Comparison of ENCODE assay signal across 17 mouse cellular contexts in the genomic region with DNA sequence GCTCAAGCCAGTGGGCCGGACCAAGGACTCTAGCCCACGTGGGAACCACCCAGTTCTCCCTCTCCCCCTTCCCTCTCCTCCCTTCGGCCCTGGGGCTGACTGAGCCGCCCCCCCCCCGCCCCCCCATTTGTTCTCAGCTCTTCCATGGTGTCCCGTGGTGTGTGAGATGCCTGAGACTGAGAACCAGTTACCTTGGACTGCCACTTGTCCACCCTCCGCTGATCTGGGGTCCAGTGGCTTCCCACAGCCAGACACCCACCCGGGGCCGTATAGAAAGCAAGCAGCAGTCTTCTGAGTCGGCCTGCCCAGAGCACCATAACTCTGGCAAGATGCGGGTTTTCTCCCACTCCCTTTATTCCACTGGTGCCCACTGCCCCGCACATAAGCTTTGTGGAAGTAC.
DNase-seq lines count a peak whose midpoint lies in the region; ATAC-seq and TF ChIP-seq lines count a peak whose summit lies in the region.
"Had no signal": no experiment of that assay in that cellular context is flagged by ENCODE, and none has a peak within 500 bp of the region (broad histone marks: within the 10 kb centered on the region; RNA-seq: fewer than 3 reads in every experiment).

No protein-coding gene starts in this region.

- ATAC-seq in heart, embryonic 12.5 days (ENCODE audit: insufficient number of reproducible peaks, low FRiP score) = no peak
- ATAC-seq in embryonic facial prominence, embryonic 12.5 days (ENCODE audit: insufficient number of reproducible peaks, insufficient read depth, low FRiP score, low TSS enrichment) = no peak
- ATAC-seq in liver, postnatal 0 days = no peak
- ATAC-seq: inflammation-experienced regulatory T-cells, adult 6 months; liver, embryonic 12.5 days had no signal

- no peaks in the 10 kb centered on the region for H3K27me3 ChIP-seq in heart, embryonic 10.5 days (ENCODE audit: insufficient read depth, poor library complexity, severe bottlenecking)
- no peaks in the 10 kb centered on the region for H3K27me3 ChIP-seq in heart, embryonic 12.5 days (replicated peaks)
- no peaks in the 10 kb centered on the region for H3K27me3 ChIP-seq in embryonic facial prominence, embryonic 12.5 days
- H3K27me3 ChIP-seq in limb, embryonic 10.5 days (ENCODE audit: low read depth, poor library complexity, severe bottlenecking) = no peaks in the 10 kb centered on the region
- no peaks in the 10 kb centered on the region for H3K27me3 ChIP-seq in liver, postnatal 0 days (ENCODE audit: insufficient read depth, low read length)
- H3K27me3 ChIP-seq: liver, embryonic 12.5 days; lung, embryonic 15.5 days had no signal

- H3K4me3 ChIP-seq in heart, embryonic 10.5 days = no peak overlapping the region
- H3K4me3 ChIP-seq in heart, embryonic 12.5 days = no peak overlapping the region
- no peak overlapping the region for H3K4me3 ChIP-seq in embryonic facial prominence, embryonic 12.5 days
- no peak overlapping the region for H3K4me3 ChIP-seq in limb, embryonic 10.5 days
- H3K4me3 ChIP-seq in liver, postnatal 0 days (ENCODE audit: low read depth, low read length) = no peak overlapping the region
- H3K4me3 ChIP-seq: liver, embryonic 12.5 days; lung, embryonic 15.5 days had no signal

- no peak for DNase-seq in heart, embryonic 10.5 days (ENCODE audit: low spot score)
- peak; percentile 8 for DNase-seq in kidney, postnatal 10 days
- DNase-seq in kidney, adult 11 months = no peak
- DNase-seq in limb, embryonic 10.5 days (ENCODE audit: low spot score) = no peak
- no peak for DNase-seq in liver, postnatal 0 days
- DNase-seq in T-cell, adult 2 months (ENCODE audit: low spot score) = no peak
- DNase-seq: adrenal gland, postnatal 10 days; cerebellum, adult 11 months; cerebellum, postnatal 14 days; heart, postnatal 10 days; thymus, adult 2 months had no signal

- H3K4me1 ChIP-seq in heart, embryonic 10.5 days = no peaks in the 10 kb centered on the region
- H3K4me1 ChIP-seq in heart, embryonic 12.5 days (replicated peaks) = 0 out of 2 replicates have a peak, but pooled peaks cover 4% of the 10 kb centered on the region
- peaks cover 22% of the 10 kb centered on the region for H3K4me1 ChIP-seq in embryonic facial prominence, embryonic 12.5 days
- H3K4me1 ChIP-seq in limb, embryonic 10.5 days = peaks cover 20% of the 10 kb centered on the region
- no peaks in the 10 kb centered on the region for H3K4me1 ChIP-seq in liver, postnatal 0 days (ENCODE audit: insufficient read depth)
- H3K4me1 ChIP-seq: liver, embryonic 12.5 days had no signal

- no peak for TF ChIP-seq EP300 in liver, postnatal 0 days (IDR thresholded peaks at IDR 0.05; ENCODE audit: low read depth)

- no peak overlapping the region for H3K4me2 ChIP-seq in heart, embryonic 12.5 days
- H3K4me2 ChIP-seq in embryonic facial prominence, embryonic 12.5 days (replicated peaks) = no peak overlapping the region
- no peak overlapping the region for H3K4me2 ChIP-seq in liver, postnatal 0 days (ENCODE audit: low read depth, low read length)
- H3K4me2 ChIP-seq: liver, embryonic 12.5 days; lung, embryonic 15.5 days had no signal

- no peaks in the 10 kb centered on the region for H3K36me3 ChIP-seq in heart, embryonic 10.5 days
- H3K36me3 ChIP-seq in heart, embryonic 12.5 days = no peaks in the 10 kb centered on the region
- no peaks in the 10 kb centered on the region for H3K36me3 ChIP-seq in embryonic facial prominence, embryonic 12.5 days
- no peaks in the 10 kb centered on the region for H3K36me3 ChIP-seq in limb, embryonic 10.5 days
- no peaks in the 10 kb centered on the region for H3K36me3 ChIP-seq in liver, postnatal 0 days (replicated peaks; ENCODE audit: insufficient read depth, low read length)
- H3K36me3 ChIP-seq: liver, embryonic 12.5 days; lung, embryonic 15.5 days had no signal

- TF ChIP-seq CTCF in liver, postnatal 0 days (IDR thresholded peaks at IDR 0.05; ENCODE audit: low read depth) = no peak

- no peak overlapping the region for H3K9ac ChIP-seq in heart, embryonic 12.5 days
- H3K9ac ChIP-seq in embryonic facial prominence, embryonic 12.5 days = no peak overlapping the region
- H3K9ac ChIP-seq in liver, postnatal 0 days (replicated peaks) = no peak overlapping the region
- H3K9ac ChIP-seq: liver, embryonic 12.5 days; lung, embryonic 15.5 days had no signal

- no peaks in the 10 kb centered on the region for H3K9me3 ChIP-seq in heart, embryonic 10.5 days
- no peaks in the 10 kb centered on the region for H3K9me3 ChIP-seq in heart, embryonic 12.5 days (replicated peaks)
- no peaks in the 10 kb centered on the region for H3K9me3 ChIP-seq in embryonic facial prominence, embryonic 12.5 days
- H3K9me3 ChIP-seq in limb, embryonic 10.5 days (replicated peaks) = no peaks in the 10 kb centered on the region
- no peaks in the 10 kb centered on the region for H3K9me3 ChIP-seq in liver, postnatal 0 days (ENCODE audit: low read length)
- H3K9me3 ChIP-seq: liver, embryonic 12.5 days; lung, embryonic 15.5 days had no signal

- WGBS in heart, embryonic 10.5 days = 73% methylated on average over 12 of the region's 12 CpGs
- WGBS in heart, embryonic 12.5 days = 65% methylated on average over 11 of the region's 12 CpGs
- 60% methylated on average over 11 of the region's 12 CpGs for WGBS in embryonic facial prominence, embryonic 12.5 days
- 74% methylated on average over 11 of the region's 12 CpGs for WGBS in limb, embryonic 10.5 days
- WGBS in liver, postnatal 0 days (ENCODE audit: insufficient replicate concordance) = 72% methylated on average over 12 of the region's 12 CpGs

- peak overlapping the region; percentile 47; the same call in 1 of the 2 replicates for H3K27ac ChIP-seq in heart, embryonic 10.5 days
- no peak overlapping the region for H3K27ac ChIP-seq in heart, embryonic 12.5 days (ENCODE audit: poor library complexity, severe bottlenecking)
- peak overlapping the region; percentile 65 for H3K27ac ChIP-seq in embryonic facial prominence, embryonic 12.5 days
- peak overlapping the region; percentile 58; the same call in 1 of the 2 replicates for H3K27ac ChIP-seq in limb, embryonic 10.5 days
- no peak overlapping the region for H3K27ac ChIP-seq in liver, postnatal 0 days (ENCODE audit: low read depth)
- H3K27ac ChIP-seq: liver, embryonic 12.5 days; lung, embryonic 15.5 days; macrophage had no signal

Comparison
In these comparisons a context has a peak if more than half of its experiments do, and no peak if none do; other contexts are left out.
1. H3K27ac ChIP-seq: peak in heart, embryonic 10.5 days (single experiment), embryonic facial prominence, embryonic 12.5 days (single experiment) and limb, embryonic 10.5 days (single experiment); none in heart, embryonic 12.5 days (single experiment) and liver, postnatal 0 days (single experiment).